25 mouse cellular contexts compared by ENCODE assay signal in genomic region chr17:85349331-85349935, GRCm38 (mm10).
"Had no signal": no experiment of that assay in that cellular context is flagged by ENCODE, and none has a peak within 500 bp of the region (broad histone marks: within the 10 kb centered on the region; RNA-seq: fewer than 3 reads in every experiment).

No protein-coding gene starts in this region.

- H3K4me3 ChIP-seq: heart, adult 2 months; heart, embryonic 10.5 days; heart, embryonic 12.5 days; hindbrain, embryonic 10.5 days; hindbrain, embryonic 12.5 days; intestine, embryonic 15.5 days; layer of hippocampus, adult 2 months; left cerebral cortex, adult 2 months; limb, embryonic 10.5 days; limb, embryonic 12.5 days had no signal

- H3K36me3 ChIP-seq: heart, embryonic 10.5 days; heart, embryonic 12.5 days; hindbrain, embryonic 10.5 days; hindbrain, embryonic 12.5 days; intestine, embryonic 15.5 days; limb, embryonic 10.5 days; limb, embryonic 12.5 days had no signal

- H3K27ac ChIP-seq: heart, adult 2 months; heart, embryonic 10.5 days; hindbrain, embryonic 10.5 days; hindbrain, embryonic 12.5 days; hindbrain, embryonic 14.5 days; intestine, embryonic 15.5 days; layer of hippocampus, adult 2 months; left cerebral cortex, adult 2 months; limb, embryonic 10.5 days; limb, embryonic 12.5 days had no signal

- DNase-seq: gastrocnemius, postnatal 14 days; gastrocnemius, postnatal 36 days; heart, adult 2 months; heart, postnatal 10 days; heart, postnatal 4 days; kidney, adult 18-20 months; kidney, adult 8-10 months; kidney, postnatal 10 days; kidney, postnatal 25 days; kidney, postnatal 4 days; liver had no signal

- ATAC-seq: hindbrain, embryonic 16.5 days; inflammation-experienced regulatory T-cells, adult 6 months; intestine, embryonic 15.5 days; intestine, postnatal 0 days had no signal

- H3K4me1 ChIP-seq: heart, embryonic 10.5 days; heart, embryonic 12.5 days; hindbrain, embryonic 10.5 days; hindbrain, embryonic 12.5 days; intestine, embryonic 15.5 days; limb, embryonic 10.5 days; limb, embryonic 12.5 days had no signal

- H3K9me3 ChIP-seq: heart, embryonic 10.5 days; hindbrain, embryonic 10.5 days; hindbrain, embryonic 12.5 days; intestine, embryonic 15.5 days; limb, embryonic 10.5 days; limb, embryonic 12.5 days had no signal

- H3K9ac ChIP-seq: heart, embryonic 12.5 days; hindbrain, embryonic 12.5 days; hindbrain, embryonic 14.5 days; intestine, embryonic 15.5 days; limb, embryonic 12.5 days had no signal

- H3K4me2 ChIP-seq: heart, embryonic 12.5 days; hindbrain, embryonic 12.5 days; hindbrain, embryonic 14.5 days; intestine, embryonic 15.5 days; limb, embryonic 12.5 days; liver, embryonic 11.5 days had no signal

- H3K27me3 ChIP-seq: heart, embryonic 12.5 days; intestine, embryonic 15.5 days; limb, embryonic 12.5 days had no signal
